Mouse (Mus musculus) spleen, adult 18-20 months (tissue): ENCODE results near the gene Lama4.

Experiments used
- DNase-seq, 2 experiments: peaks; one replicate each; pipeline ENCODE4 v3.0.0; 2022; ENCODE audit warnings: mixed read lengths in 2 of 2

Gene Lama4

DNA sequence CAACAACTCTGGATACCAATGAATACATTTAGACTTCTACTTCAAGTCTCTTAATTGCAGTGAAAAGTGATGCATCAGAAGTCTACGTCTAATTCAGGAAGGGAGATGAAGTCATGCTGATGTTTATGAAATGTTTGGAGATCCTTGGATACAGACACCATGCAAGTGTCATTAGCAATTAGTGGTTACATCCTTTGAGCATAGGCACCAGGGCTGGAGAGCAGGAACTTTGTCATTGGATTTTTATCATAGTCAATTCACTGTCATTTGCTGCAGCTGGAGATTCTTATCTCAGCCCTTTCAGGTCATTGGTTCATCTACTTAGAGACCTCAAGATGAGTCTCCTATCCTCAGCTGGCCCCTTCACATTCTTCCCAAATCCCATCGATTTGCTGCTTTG is 30.6 kb downstream of the Lama4 start:
- no peak for DNase-seq

DNA sequence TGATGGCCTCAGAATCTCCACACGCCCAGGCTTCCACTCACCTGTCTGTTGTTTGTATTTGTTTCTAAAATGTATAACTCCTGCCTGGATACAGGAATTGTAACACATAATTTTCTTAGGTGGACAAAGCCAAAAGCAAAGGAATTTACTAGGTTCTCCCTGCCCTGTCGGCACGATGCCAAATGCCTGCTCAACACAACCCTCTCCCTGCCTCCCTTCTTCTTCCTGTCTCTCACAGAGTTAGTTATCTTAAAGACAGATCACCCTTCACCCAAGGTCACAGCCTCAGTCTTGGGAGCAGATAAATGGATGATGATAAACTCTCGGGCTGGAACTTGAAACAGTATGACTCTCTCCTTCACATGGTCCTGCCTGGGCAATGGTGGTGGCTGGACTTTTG is 35.6 kb downstream of the Lama4 start:
- DNase-seq, result no peak

DNA sequence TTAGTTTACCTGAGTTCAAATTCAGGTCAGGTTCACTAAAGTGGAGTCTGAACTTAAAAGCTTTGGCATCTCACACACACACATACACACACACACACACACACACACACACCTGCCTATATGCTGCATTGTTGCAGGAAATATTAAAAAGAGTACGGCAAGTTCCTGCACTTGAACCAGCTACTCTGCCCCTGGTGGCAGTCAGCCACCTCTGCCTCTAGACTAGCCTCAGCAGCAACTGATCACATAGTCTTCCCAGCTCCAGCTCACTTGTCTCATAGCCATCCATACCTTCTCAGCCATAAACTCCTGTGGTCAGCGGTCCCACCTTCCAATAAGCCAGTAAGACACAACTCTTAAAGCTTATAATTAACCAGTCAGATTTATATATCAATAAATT is 37.2 kb downstream of the Lama4 start:
- DNase-seq, result no peak

DNA sequence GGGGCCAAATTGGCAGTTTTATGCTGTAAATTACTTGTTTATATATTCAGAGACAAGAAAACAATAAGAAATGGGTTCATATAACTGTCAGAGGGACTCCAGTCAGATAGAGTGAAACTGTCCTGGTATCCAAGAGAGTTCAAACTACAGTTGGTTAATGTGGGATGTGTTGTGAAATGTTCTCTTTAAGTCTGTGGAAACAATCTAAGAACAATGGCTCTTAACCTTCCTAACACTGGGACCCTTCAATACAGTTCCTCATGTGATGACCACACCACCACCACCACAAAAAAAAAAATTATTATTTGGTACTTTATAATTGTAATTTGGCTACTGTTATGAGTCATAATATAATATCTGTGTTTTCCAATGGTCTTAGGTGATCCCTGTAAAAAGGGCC is 38.2 kb downstream of the Lama4 start:
- no peak for DNase-seq

DNA sequence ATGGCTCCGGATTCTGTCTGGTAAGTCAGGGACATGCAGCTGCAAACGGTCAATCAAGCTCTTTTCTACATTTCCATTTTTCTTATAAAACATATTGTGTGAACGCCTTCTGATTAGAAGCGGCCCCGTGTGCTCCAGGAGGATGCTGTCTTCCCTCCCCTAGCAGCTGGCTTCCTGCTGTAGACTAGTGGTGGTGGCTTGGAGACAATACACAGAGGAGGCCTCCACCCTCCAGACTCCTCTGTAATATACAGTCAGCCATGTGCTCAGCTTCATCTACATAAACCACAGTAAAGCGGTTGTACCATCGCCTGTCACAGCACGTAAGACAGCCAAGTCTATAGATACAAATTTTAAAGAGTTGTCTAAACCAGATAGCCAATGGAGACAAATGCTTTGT is 40.2 kb downstream of the Lama4 start:
- no peak for DNase-seq

DNA sequence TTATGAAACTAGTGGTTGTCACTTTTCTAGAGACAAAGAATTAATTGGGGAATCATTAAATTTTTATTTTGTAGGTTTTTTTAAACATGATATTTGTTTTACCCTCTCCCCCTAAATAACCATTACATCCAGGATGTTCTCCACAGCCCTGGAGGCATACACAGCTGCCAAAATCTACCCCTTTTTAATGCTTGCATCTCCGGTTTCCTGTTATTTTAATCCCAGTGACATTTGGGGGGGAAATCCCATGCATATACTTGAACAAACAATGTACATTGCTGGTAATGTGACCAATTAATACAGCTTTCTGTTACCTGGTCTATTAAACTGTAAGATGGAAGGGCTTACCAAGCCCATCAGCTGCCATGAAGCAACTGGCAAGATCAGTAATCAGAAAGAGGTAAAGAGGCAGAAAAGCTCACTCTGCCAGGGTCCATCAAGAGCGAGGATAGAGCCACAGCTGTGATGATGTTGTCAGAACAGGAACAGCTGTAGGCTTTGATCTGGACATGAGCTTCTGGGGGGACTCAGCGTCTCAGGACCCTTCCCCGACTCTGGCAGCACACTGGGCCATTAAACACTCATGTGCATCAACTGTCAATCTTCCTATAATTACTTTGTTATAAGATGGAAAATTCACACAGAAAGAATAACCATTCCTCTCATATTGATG is 41.3 kb downstream of the Lama4 start:
- DNase-seq, result no peak

DNA sequence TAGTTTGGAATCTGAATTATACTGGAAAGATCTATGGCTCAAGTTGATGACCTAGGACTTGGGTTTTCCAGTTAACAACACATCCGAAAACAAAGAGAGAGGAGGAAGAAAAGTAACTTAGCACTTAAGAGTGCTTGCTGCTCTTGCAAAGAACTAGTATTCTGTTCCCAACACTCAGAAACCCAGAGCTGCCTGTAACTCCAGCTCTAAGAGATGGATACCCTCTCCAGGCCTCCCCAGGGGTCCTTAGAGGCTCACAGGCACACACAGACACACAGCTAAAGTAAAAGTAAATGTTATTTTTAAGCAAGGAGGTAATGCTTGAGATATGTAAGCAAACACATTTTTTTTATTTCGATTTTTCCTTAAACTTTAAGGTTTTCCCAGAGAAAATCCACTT is 49.5 kb downstream of the Lama4 start:
- no peak for DNase-seq

DNA sequence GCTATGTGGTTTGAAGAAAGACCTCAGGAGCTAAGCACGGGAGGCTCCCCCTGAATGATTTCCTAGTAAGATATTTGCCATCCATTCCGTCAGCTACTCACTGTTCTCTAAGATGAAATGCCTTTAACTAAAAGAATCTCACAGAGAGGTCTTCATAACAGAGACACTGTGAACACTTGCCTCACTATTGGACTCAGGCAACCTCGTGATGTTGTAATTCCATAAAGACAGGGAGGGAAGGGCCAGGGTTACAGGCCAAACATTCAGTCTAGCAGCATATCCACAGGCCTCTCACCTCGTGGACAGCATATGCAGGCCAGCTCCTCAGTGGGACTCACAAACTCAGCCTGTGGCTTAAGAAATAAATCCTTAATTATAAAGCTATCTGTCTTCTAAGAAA is 52.7 kb downstream of the Lama4 start:
- DNase-seq, result no peak

DNA sequence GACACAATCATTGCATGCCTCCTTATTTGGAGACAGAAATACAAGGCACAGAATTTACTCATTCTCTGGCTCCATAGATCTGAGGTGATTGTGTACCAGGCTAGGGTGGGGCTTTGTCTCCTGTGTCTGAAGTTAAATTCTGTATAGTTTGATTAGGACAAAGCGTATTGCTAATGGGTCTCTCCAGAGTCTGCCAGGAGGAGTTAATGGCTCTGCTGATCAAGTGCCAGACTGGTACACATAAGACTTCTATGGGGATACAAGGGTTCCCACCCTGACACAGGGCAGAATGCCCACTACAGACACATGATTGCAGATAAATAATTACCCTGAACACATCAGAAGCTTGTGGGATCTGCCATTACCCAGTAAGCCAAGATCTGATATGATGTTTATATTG is 53.3 kb downstream of the Lama4 start:
- DNase-seq, result no peak

DNA sequence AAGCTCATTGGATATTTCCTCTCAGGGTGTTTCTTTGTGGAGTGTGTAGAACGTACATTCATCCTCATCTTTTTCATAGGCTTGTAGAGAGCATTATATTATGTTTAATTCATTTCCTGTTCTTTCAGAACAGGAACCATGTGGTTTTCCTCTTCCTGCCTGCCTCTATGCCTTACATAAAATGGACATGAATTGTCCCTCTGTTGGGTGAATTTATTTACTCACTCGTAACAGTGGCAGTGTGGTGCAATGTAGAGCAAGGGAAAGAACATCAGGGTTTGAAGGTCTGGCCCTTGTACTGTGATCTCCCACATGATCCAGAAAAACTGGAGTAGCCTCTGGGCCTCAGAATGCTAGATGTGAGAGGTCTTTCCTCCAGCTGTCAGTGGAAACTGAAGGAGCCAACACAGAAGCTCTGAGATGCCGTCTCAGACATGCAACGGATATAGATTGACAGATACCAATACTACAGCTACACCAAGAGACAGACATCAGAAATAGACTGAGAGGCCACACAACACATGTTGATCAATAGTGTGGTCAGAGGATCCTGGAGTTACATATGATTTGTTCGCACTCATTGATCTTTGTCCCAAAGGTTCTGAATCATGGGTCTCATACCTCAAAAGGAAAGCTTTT is 58.4 kb downstream of the Lama4 start:
- DNase-seq, result no peak

DNA sequence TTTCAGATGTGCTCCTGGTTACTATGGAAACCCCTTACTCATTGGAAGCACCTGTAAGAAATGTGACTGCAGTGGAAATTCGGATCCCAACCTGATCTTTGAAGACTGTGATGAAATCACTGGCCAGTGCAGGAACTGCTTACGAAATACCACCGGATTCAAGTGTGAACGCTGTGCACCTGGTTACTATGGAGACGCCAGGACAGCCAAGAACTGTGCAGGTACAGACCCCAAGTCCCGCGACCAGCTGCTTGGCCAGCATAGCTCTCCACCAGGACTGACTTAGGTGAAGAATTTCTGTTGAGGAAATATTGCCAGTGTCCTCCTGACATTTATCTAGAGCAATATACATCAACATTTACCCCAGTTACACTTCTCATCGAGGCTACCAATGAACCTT is 61.2 kb downstream of the Lama4 start:
- DNase-seq, result no peak

DNA sequence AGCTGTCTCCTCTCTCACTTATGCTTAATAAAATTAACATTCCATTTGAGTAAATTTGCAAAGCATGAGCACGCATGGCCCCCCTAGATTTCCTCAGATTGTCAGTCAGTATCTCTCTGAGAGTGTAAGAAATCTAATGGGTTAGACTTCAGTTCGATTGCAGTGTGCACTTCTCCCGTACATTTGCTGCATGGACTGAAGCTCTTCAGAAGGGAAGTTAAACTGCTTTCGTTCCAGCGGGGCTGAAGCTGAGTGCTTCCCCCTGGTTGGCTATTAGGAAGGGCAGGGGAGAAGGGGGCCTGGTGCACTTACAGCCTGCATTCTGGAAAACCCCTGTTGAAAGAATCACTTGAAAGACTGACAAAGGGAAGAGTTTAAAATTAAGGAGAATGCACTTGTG is 61.7 kb downstream of the Lama4 start:
- DNase-seq, result no peak

DNA sequence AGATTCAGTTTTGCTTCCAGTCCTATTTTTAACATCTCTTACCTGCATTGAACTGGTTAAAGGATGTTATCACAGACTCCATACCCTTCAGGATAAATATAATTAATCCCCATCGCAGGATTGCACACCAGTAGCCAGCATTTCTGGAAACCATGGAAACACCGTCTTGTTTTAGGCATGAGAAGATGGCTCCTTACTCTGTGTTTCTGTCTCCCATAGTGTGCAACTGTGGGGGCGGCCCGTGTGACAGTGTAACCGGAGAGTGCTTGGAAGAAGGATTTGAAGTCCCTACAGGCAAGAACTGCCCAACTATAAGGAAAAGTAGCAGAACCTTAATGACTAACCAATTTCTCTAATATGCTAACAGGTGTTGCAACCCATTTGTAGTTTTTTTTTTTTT is 63.1 kb downstream of the Lama4 start:
- DNase-seq, result no peak

DNA sequence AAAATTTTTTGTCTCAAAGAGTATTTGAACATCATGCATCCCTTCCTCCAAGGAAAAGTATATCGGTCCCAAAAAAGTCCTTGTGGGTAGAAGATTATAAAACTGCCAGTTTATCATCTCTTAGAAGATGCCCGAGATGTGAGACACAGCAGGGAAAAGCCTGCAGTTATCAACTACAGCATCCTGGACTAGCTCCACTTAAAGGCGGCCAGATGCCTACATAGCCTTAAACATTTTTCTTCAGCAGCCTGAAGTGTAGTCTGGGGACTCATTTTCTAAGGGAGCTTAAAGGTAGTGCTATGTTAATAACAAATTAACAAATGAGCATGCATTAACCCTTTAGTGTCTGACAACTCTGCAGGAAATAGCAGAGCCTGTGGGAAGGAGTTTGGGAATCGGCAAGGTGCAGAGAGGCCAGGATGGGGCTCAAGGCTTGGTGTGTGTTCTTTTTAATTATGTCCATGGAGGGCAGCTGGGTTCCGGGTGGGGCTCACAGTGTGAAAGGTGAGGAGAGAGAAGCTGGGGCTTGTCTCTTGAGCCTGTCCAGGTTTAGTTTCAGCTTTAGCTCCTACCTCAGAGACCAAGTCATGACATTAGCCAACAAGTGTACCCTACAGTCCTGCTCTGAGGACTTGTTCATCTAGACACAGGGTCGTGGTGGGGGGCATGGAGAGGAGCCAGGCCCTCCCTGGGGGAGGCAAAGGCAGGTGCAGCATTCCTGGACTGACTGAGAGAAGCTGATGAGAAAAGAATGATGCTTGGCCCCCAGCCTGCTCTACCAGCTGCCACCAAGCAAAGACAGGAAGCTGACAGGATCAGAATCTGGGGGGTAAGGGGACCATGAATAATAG is 64.2 kb downstream of the Lama4 start:
- no peak for DNase-seq

DNA sequence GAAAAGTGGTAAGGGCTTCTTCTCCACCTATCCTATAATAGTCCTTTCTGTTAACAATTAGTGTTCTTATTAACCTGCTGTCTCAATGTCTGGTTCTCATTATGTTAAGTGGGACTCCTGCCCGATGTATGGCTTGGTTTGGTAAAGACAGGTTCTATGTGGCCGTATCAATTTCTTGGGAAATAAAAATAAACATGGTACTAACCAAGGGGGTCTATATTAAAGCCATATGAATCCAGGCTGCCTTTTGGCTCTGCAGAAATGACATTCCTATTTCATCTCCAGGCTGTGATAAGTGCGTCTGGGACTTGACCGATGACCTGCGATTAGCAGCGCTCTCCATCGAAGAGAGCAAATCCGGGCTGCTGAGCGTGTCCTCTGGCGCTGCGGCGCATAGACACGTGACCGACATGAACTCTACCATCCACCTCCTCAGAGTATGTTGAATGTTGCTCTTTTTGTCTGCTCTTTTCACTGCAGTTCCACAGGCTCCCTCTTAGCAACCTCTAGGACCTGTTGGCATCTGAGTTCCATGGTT is 64.9 kb downstream of the Lama4 start:
- DNase-seq, result no peak

DNA sequence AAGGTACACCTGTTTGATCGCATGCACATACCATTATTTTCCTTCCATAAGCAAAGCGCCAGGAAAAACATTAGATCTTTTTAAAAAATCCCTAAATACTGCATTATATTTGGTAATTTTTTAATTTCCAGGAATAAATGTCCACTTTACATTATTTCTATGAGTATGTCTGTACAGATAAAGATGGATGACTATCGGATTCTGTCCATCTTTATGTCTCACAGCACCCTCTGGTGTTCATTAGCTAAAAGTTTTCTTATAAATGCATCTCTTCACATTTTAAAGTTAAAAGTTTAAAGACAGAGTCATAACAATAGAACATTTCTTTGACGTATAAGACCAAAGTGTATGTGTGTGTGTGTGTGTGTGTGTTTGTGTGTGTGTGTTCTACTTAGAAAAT is 74.2 kb downstream of the Lama4 start:
- DNase-seq, result no peak

DNA sequence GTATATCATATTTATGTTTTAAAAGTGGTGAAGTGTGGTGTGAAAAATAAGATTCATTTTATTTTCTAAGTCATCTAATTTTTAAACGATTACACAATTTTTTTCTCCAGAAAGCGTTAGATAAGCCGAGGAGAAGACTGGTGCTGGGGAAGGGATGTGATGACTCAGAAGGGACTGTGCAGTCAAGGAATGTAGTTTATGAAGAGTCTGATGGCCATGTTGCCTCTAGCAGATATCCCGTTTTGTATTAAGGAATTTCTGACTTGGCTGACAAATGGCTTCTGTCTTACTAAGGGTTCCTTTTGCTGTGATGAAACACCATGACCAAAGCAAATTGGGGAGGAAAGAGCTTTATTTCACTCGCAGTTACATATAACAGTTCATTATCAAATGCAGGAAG is 74.7 kb downstream of the Lama4 start:
- DNase-seq, result no peak

DNA sequence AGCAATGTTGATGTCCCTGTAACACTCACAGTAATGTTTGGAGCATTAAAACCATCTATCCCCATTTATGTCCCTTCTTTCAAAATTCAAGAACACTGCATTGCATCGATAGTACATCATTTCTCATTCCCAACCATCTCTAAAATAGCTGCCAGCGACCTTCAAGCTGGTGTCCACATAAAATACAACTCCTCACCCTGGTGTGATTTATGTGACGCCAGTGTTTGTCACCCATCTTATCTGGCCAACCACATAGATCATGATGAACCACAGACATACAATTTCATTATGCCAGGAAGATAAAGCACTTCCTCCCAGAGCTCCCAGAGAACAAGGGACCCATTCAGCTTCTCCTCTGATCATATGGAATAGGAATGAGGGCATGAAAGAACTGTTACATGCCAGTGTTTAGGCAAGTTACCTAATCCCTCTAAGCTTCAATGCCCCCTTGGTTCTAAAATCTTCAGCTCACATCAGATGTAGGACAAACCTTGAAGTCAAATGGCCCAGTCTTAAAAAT is 79.2 kb downstream of the Lama4 start:
- DNase-seq, result no peak

DNA sequence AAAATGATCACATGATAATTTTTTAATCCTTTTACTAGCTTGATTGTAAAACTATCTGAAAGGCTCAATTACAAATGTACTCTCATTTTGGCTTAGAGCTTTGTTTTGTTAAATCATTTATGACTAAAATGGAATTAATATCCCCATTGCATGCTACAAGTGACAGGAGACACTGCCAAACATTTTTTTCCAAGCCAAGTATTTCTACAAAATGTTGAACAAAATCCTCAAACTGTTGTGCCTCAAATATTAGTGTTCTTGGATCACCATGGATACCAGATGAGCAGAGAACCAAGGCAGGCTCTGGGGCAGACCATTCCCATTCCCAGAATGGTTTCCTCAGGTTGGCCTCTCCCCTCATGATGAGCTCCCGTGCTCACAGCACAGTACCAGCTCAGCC is 79.8 kb downstream of the Lama4 start:
- DNase-seq, result no peak

DNA sequence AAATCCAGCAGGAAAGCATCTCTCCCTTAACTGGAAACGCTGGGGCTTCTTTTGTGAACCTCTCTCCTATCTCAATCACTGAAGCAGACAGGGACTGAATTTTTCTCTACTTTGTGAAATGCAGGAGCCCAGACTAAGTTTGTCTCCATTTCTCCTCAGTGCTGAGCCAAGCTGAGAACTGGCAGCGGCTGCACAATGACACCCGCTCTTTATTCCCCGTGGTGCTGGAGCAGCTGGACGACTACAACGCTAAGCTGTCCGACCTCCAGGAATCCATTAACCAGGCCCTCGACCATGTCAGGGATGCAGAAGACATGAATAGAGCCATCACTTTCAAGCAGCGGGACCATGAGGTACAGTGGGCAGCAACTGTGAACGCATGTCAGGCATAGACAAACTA is 82.5 kb downstream of the Lama4 start:
- DNase-seq, result no peak

DNA sequence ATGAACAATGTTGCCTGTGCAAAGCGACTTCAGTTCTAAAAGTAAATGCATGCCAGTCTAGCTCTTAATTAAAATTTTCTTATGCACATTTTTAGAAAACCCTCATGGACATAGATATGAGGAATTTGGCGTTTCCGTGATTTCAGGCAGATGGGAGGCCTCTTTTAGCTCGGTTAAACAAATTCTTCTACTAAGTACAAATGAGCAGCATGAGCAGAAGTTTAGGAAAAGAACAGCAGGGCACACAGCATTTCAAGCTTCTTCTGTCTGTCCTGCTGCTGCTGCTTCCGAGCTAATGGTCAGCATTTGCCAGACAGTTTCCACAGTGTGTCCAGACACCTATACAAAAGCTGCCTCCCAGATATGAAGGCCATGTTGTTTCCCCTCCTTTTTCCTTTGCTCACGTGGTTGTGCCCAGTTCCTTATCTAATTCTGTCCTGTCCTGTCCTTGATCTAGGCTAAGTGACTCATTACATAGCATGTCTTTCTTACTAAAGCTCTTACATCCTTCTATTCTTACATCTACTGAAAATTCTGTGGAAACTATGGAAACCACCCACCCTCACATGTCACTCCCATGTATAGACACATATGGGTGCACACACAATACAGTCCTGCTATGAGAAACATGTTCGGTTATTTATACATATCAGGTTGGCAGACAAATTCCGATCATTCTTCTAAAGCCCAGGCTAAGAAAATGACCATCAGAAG is 84.4 kb downstream of the Lama4 start:
- no peak for DNase-seq

DNA sequence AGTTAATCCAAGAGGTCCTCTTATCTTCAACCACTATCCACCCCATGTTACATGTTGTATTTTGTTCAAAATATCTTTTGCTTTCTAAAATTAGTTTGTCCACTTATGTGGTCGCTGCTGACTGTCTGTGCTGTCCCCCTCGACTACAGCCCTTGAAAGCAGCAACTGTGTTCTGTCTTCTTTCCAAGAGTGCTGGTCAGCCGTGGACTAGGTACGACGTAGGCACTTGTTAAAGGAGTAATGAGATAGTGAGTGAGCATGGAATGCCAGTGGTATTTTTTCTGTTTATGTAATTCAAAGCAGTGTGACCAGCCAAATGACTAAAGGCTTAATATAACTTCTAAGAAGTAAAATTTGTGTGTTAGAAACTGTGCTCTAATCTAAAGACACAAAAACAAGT is 90.7 kb downstream of the Lama4 start:
- no peak for DNase-seq

DNA sequence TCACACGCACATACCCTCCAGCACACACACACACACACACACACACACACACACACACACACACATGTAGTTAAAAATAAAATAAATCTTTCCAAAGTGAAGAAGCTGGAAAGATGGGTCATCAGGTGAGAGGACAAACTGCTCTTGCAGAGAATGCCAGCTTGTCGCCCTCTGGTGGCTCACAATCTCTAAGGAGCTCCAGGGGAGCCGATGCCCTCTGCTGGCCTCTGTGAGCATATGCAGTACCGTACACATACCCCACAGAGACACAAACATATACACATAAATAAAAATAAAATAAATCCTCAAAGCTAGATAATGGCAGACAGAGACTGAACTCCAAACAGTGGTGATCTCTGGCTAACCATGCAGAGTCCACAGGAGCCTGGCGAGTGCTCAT is 99.4 kb downstream of the Lama4 start:
- DNase-seq, result peak in 1 of 2 experiments; percentile 13
